Mouse (Mus musculus) intestine, postnatal 0 days (tissue): ENCODE measurements around the gene Theg. TPM values are rescaled to one million over a fixed set of nuclear protein-coding genes. Genes with fewer than 3 reads are reported as not detected.

Experiments
- ATAC-seq: fragments of 200-750 bp; cut with Nextera tagmentation; 2 replicates; pipeline ENCODE4 v1.8.0; 2017; ENCODE audit warnings: mild to moderate bottlenecking, moderate TSS enrichment, moderate library complexity
- H3K27ac ChIP-seq: fragments of 300-500 bp; sonication (generic); 2 replicates; pipeline ENCODE4 v1.5.1; 2014; ENCODE audit warnings: mild to moderate bottlenecking, low read depth, low read length, moderate library complexity
- H3K27me3 ChIP-seq: fragments of 300-500 bp; sonication (generic); replicated peaks from 2 replicates; pipeline ENCODE4 v1.6.1; 2014; ENCODE audit warnings: low read length, mixed read lengths; ENCODE audit not compliant: control insufficient read depth, insufficient read depth
- H3K36me3 ChIP-seq: fragments of 300-500 bp; sonication (generic); 2 replicates; pipeline ENCODE4 v1.6.1; 2014; ENCODE audit warnings: mild to moderate bottlenecking, moderate library complexity; ENCODE audit not compliant: control insufficient read depth, insufficient read depth
- H3K4me1 ChIP-seq: fragments of 300-500 bp; sonication (generic); replicated peaks from 2 replicates; pipeline ENCODE4 v1.6.1; 2014; ENCODE audit warnings: antibody characterized with exemption, low read length, mixed read lengths; ENCODE audit not compliant: control insufficient read depth, insufficient read depth
- H3K4me2 ChIP-seq: fragments of 300-500 bp; sonication (generic); replicated peaks from 2 replicates; pipeline ENCODE4 v1.6.1; 2014; ENCODE audit warnings: low read depth, mild to moderate bottlenecking, moderate library complexity
- H3K4me3 ChIP-seq: fragments of 300-500 bp; sonication (generic); 2 replicates; pipeline ENCODE4 v1.5.1; 2014; ENCODE audit warnings: low read depth, low read length
- H3K9ac ChIP-seq: fragments of 300-500 bp; sonication (generic); 2 replicates; pipeline ENCODE4 v1.6.1; 2014; ENCODE audit warnings: mild to moderate bottlenecking, low read depth, low read length
- H3K9me3 ChIP-seq: fragments of 300-500 bp; sonication (generic); 2 replicates; pipeline ENCODE4 v1.6.1; 2016; ENCODE audit warnings: mixed run types; ENCODE audit not compliant: control insufficient read depth
- CTCF ChIP-seq: sonication (generic); IDR thresholded peaks from 2 replicates; pipeline ENCODE4 v1.5.1; 2016; ENCODE audit warnings: low read depth, mild to moderate bottlenecking, control low read depth, antibody characterized with exemption, moderate library complexity
- WGBS: fragments of 180-500 bp; shearing (Covaris S2); extraction: QIAGEN DNeasy Blood & Tissue Kit; methylation state at CpG from one replicate; pipeline ENCODE4 v1.1.7; 2014; 5-methylcytosine and 5-hydroxymethylcytosine counted together
- polyA plus RNA-seq: library from polyadenylated mRNA; unstranded; fragments of >200 nt; fragmentation: Nextera tagmentation; extraction: Ambion mirVana; gene quantifications from 2 replicates; pipeline ENCODE4 v1.2.1, GENCODE M21; 2015

Gene Theg
- polyA plus RNA-seq, 1 experiment from 2014 or later: not detected

- H3K4me3 ChIP-seq: no peak overlapping the region
- WGBS: 75% methylated on average over 7 of the region's 7 CpGs
- no peaks in the 10 kb centered on the region for H3K27me3 ChIP-seq
- no peak for TF ChIP-seq CTCF
- H3K27ac ChIP-seq: no peak overlapping the region
- ATAC-seq: no peak
- no peaks in the 10 kb centered on the region for H3K36me3 ChIP-seq
- no peak overlapping the region for H3K9ac ChIP-seq
- no peaks in the 10 kb centered on the region for H3K4me1 ChIP-seq
- H3K9me3 ChIP-seq: no peaks in the 10 kb centered on the region
- H3K4me2 ChIP-seq: no peak overlapping the region
Observed at GRCm38 (mm10) chr10:79580356-79580755, 6.8 kb downstream of the Theg start.

- TF ChIP-seq CTCF: no peak
- Histone ChIP-seq H3K27me3 (no peaks in the 10 kb centered on the region), H3K9ac (no peak overlapping the region), H3K36me3 (no peaks in the 10 kb centered on the region), H3K27ac (no peak overlapping the region), H3K4me3 (no peak overlapping the region), H3K4me1 (no peaks in the 10 kb centered on the region), H3K4me2 (no peak overlapping the region), H3K9me3 (no peaks in the 10 kb centered on the region)
- 78% methylated on average over 12 of the region's 12 CpGs for WGBS
- ATAC-seq: no peak
Observed at GRCm38 (mm10) chr10:79579781-79580180, 7.3 kb downstream of the Theg start.

DNA sequence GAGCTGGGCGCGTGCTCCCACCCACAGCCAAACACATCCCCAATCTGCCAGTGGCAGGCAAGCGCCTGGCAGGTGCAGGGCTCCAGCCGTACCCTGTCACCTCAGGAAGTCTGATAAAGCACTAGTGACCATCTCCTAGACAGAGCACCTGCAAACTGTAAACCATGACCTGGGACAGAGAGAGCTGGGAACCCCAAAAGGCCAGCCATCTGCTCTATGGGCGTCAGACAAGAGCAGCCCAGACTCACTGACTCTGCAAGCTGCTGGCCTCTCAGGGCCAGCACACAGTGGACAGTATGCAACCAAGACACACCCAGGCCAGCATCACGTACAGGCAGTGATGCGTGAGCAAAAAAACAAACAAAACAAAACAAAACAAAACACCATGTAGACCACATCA is 8.2 kb downstream of the Theg start:
- 73% methylated on average over 7 of the region's 7 CpGs for WGBS
- H3K9me3 ChIP-seq: no peaks in the 10 kb centered on the region
- H3K4me2 ChIP-seq: no peak overlapping the region
- H3K4me1 ChIP-seq: no peaks in the 10 kb centered on the region
- H3K9ac ChIP-seq: no peak overlapping the region
- no peak overlapping the region for H3K4me3 ChIP-seq
- no peak for TF ChIP-seq CTCF
- H3K27me3 ChIP-seq: no peaks in the 10 kb centered on the region
- no peaks in the 10 kb centered on the region for H3K36me3 ChIP-seq
- no peak for ATAC-seq
- no peak overlapping the region for H3K27ac ChIP-seq

DNA sequence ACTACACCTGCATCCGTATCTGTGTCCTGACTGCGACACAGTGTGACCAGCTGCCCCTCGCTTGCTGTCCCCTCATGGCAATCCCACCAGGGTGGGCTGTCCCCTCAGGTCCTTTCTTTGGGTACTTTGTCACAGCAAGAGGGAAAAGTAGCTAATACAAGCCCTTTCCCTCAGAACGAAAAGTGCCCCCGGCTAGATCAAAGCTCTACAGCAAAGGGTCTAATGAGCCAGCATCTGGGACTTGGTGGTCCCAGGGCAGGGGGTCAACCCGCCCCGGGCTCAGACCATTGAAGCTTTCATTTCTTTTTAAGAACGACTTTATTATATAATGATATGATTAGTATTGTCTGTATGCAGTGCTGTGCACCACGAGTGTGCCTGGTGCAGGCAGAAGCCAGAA is 8.9 kb downstream of the Theg start:
- Histone ChIP-seq H3K4me3 (no peak overlapping the region), H3K9ac (no peak overlapping the region), H3K27ac (no peak overlapping the region), H3K27me3 (no peaks in the 10 kb centered on the region), H3K9me3 (no peaks in the 10 kb centered on the region), H3K4me2 (no peak overlapping the region), H3K36me3 (no peaks in the 10 kb centered on the region), H3K4me1 (no peaks in the 10 kb centered on the region)
- ATAC-seq: no peak
- no peak for TF ChIP-seq CTCF
- 80% methylated on average over 9 of the region's 9 CpGs for WGBS

DNA sequence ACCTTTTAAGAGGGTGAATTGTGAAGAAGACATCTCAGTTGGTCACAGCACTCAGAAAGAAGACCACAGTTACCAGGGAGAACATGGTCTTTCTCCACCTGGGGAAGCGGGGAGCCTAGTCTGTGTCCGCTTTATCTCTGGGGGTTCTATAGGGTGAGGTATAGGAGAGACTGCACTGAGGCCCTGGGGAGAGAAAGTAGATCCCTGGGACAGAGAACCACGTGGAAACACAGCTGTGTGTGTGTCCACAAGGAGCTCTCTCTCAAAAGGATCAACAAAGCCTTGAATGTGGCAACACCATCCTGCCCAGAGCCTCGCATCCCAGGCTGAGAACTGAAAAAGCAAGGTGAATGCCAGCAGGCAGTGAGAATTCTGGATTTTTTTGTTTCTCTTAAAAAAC is 9.8 kb downstream of the Theg start:
- Histone ChIP-seq H3K27me3 (no peaks in the 10 kb centered on the region), H3K4me2 (no peak overlapping the region), H3K36me3 (no peaks in the 10 kb centered on the region), H3K9me3 (no peaks in the 10 kb centered on the region), H3K4me3 (no peak overlapping the region), H3K9ac (no peak overlapping the region), H3K27ac (no peak overlapping the region), H3K4me1 (no peaks in the 10 kb centered on the region)
- no peak for ATAC-seq
- no peak for TF ChIP-seq CTCF
- WGBS: 73% methylated on average over 4 of the region's 4 CpGs

- H3K4me2 ChIP-seq: no peak overlapping the region
- H3K27me3 ChIP-seq: no peaks in the 10 kb centered on the region
- TF ChIP-seq CTCF: no peak
- no peak overlapping the region for H3K27ac ChIP-seq
- no peaks in the 10 kb centered on the region for H3K4me1 ChIP-seq
- WGBS: 70% methylated on average over 6 of the region's 6 CpGs
- H3K9ac ChIP-seq: no peak overlapping the region
- H3K36me3 ChIP-seq: no peaks in the 10 kb centered on the region
- H3K4me3 ChIP-seq: no peak overlapping the region
- ATAC-seq: no peak
- no peaks in the 10 kb centered on the region for H3K9me3 ChIP-seq
Observed at GRCm38 (mm10) chr10:79575754-79576153, 11.4 kb downstream of the Theg start.

- H3K36me3 ChIP-seq: no peaks in the 10 kb centered on the region
- no peak overlapping the region for H3K4me3 ChIP-seq
- ATAC-seq: no peak
- no peak for TF ChIP-seq CTCF
- no peaks in the 10 kb centered on the region for H3K27me3 ChIP-seq
- 86% methylated on average over 6 of the region's 6 CpGs for WGBS
- H3K4me1 ChIP-seq: no peaks in the 10 kb centered on the region
- no peak overlapping the region for H3K27ac ChIP-seq
- H3K9ac ChIP-seq: no peak overlapping the region
- no peak overlapping the region for H3K4me2 ChIP-seq
- no peaks in the 10 kb centered on the region for H3K9me3 ChIP-seq
Observed at GRCm38 (mm10) chr10:79574796-79575195, 12.3 kb downstream of the Theg start.
